Mouse (Mus musculus) limb, embryonic 15.5 days (tissue): ENCODE data around the gene Atp6v0e. TPM values are rescaled to one million over a fixed set of nuclear protein-coding genes. Genes with fewer than 3 reads are reported as not detected.
A peak's percentile ranks its signal among the peaks of the same experiment; 100 is the strongest.

Experiments used
- ATAC-seq: fragments of 200-750 bp; cut with Nextera tagmentation; 2 replicates; pipeline ENCODE4 v1.8.0; 2017; ENCODE audit warnings: low read depth, moderate TSS enrichment; ENCODE audit not compliant: insufficient number of reproducible peaks, low FRiP score, low TSS enrichment
- H3K27ac ChIP-seq: fragments of 300-500 bp; sonication (generic); 2 replicates; pipeline ENCODE4 v1.5.1; 2015; ENCODE audit warnings: moderate library complexity, mild to moderate bottlenecking, inconsistent platforms
- H3K27me3 ChIP-seq: fragments of 300-500 bp; sonication (generic); 2 replicates; pipeline ENCODE4 v1.6.1; 2015; ENCODE audit warnings: inconsistent platforms
- H3K36me3 ChIP-seq: fragments of 300-500 bp; sonication (generic); 2 replicates; pipeline ENCODE4 v1.6.1; 2015; ENCODE audit warnings: inconsistent platforms
- H3K4me1 ChIP-seq: fragments of 300-500 bp; sonication (generic); 2 replicates; pipeline ENCODE4 v1.6.1; 2015; ENCODE audit warnings: inconsistent platforms
- H3K4me2 ChIP-seq: fragments of 300-500 bp; sonication (generic); 2 replicates; pipeline ENCODE4 v1.6.1; 2015; ENCODE audit warnings: mild to moderate bottlenecking, inconsistent platforms
- H3K4me3 ChIP-seq: fragments of 300-500 bp; sonication (generic); 2 replicates; pipeline ENCODE4 v1.5.1; 2015; ENCODE audit warnings: mild to moderate bottlenecking, inconsistent platforms
- H3K9ac ChIP-seq: fragments of 300-500 bp; sonication (generic); 2 replicates; pipeline ENCODE4 v1.6.1; 2015; ENCODE audit warnings: inconsistent platforms
- H3K9me3 ChIP-seq: fragments of 300-500 bp; sonication (generic); 2 replicates; pipeline ENCODE4 v1.6.1; 2016; ENCODE audit warnings: inconsistent platforms
- WGBS: fragments of 180-500 bp; shearing (Covaris S2); methylation state at CpG from one replicate; pipeline ENCODE4 v1.1.7; 2015; 5-methylcytosine and 5-hydroxymethylcytosine counted together
- polyA plus RNA-seq: library from polyadenylated mRNA; unstranded; fragments of >200 nt; fragmentation: Nextera tagmentation; extraction: Ambion mirVana; gene quantifications from 2 replicates; pipeline ENCODE4 v1.2.1, GENCODE M21; 2015

Atp6v0e gene
- polyA plus RNA-seq, 1 experiment from 2014 or later: 248 TPM

GRCm38 (mm10) chr17:26708993-26709590 is 46.1 kb downstream of the Atp6v0e start:
- H3K9ac ChIP-seq: no peak overlapping the region
- no peak overlapping the region for H3K4me3 ChIP-seq
- no peaks in the 10 kb centered on the region for H3K9me3 ChIP-seq
- H3K36me3 ChIP-seq: no peaks in the 10 kb centered on the region
- H3K4me2 ChIP-seq: no peak overlapping the region
- 50% methylated on average over 9 of the region's 9 CpGs for WGBS
- no peak for ATAC-seq
- H3K27ac ChIP-seq: no peak overlapping the region
- H3K27me3 ChIP-seq: no peaks in the 10 kb centered on the region
- no peaks in the 10 kb centered on the region for H3K4me1 ChIP-seq

DNA sequence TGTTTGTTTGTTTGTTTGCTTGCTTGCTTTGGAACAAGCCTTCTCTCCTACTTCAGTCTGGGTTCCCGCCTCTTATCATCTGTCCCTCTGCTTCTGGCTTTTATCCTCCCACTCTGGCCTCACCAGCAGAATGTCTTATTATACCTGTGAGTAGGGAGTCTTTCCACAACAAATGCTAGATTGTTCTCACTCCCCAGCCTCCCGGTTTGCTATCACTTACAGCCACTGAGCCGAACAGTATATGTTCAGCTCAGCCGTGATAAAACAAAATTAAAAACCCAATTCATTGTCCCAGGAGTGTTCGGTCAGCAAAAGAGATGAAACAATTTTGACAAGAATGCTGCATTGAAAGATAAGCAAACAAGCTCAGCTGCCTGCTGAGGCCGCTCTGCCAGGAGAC is 47.0 kb downstream of the Atp6v0e start:
- no peak for ATAC-seq
- Histone ChIP-seq H3K4me3 (no peak overlapping the region), H3K27ac (no peak overlapping the region), H3K36me3 (no peaks in the 10 kb centered on the region), H3K4me2 (no peak overlapping the region), H3K9ac (no peak overlapping the region), H3K9me3 (no peaks in the 10 kb centered on the region), H3K4me1 (no peaks in the 10 kb centered on the region), H3K27me3 (no peaks in the 10 kb centered on the region)
- 63% methylated on average over 6 of the region's 6 CpGs for WGBS

DNA sequence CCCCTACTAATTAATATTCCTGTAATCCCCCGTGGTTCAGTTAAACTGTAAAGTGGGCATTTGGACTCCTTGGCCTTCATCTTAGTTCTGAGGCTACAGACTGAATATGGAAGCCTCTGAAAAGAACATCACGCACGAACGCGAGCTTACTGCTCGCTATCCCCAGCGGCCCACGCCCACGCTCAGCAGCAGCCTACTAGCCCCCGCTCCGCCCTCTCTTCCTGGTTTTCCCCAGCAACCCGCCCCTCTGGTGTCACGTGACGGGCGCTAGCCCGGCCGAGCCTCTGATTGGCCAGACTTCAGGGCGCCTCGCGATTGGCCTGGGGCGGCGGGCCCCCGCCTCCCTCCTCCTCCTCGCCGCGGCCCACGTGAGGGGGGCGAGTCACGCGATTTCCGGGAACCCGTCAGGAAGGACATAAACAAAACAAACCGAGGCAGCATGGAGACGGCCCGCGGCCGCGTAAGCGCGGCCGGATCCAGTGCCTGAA is 52.3 kb downstream of the Atp6v0e start, which contains the start of gene Crebrf:
TSS of gene Crebrf (plus strand) at position 380 of the 488 bp plus-strand sequence.
- H3K36me3 ChIP-seq: no peaks in the 10 kb centered on the region
- peak; percentile 81 for ATAC-seq
- peak within 1 kb of the TSS; percentile 87 for H3K27ac ChIP-seq
- peaks cover 3% of the 10 kb centered on the region; the same call in 1 of the 2 replicates for H3K4me1 ChIP-seq
- H3K4me3 ChIP-seq: peak within 1 kb of the TSS; percentile 99
- peak within 1 kb of the TSS; percentile 71 for H3K9ac ChIP-seq
- peak within 1 kb of the TSS; percentile 76 for H3K4me2 ChIP-seq
- no peaks in the 10 kb centered on the region for H3K9me3 ChIP-seq
- no peaks in the 10 kb centered on the region for H3K27me3 ChIP-seq
- WGBS: 0% methylated on average over 40 of the region's 41 CpGs

DNA sequence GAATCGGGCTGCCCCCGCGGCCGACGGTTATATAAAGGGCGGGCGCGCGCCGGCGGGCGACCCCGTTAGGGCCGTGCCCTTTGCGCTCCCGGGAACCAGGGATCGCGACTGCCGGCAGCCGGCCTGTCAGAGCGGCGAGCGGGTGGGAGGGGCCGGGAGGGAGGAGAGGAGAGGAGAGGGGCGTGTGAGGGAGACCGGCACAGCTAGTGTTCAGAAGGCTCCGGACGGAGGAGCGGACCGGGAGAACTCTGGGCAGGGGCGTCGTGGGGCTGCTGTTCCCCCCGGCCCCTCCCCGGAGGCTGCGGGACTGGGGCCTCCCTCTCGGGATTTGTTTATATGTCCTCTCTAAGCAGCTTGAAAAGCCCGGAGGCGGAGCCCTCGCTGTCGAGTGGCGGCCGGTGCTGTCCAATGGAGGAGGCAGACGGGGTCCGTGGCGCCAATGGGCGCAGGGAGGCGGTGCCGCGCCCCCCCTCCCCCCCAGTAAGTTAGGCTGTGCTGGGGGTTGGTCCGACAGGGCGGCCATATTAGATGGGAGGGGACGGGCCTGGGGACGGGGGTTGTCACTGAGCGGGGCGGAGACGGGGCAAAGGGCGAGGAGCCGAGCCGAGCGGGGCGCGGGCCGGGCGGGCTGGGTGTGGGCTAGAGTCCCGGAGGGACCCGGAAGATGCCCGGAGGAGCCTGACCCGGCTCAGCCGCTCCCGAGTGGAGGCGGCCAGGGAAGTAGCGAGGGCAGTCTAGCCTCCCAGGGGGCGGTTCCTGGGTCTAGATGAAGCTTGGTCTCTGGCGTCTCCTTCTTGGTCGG is 53.1 kb downstream of the Atp6v0e start:
- ATAC-seq: peak; percentile 98

GRCm38 (mm10) chr17:26717868-26718267 is 54.8 kb downstream of the Atp6v0e start:
- WGBS: 63% methylated on average over 2 of the region's 2 CpGs
- Histone ChIP-seq H3K27me3 (no peaks in the 10 kb centered on the region), H3K4me3 (no peak overlapping the region), H3K36me3 (no peaks in the 10 kb centered on the region), H3K4me1 (peaks cover 3% of the 10 kb centered on the region; the same call in 1 of the 2 replicates), H3K4me2 (no peak overlapping the region), H3K27ac (no peak overlapping the region), H3K9me3 (no peaks in the 10 kb centered on the region), H3K9ac (no peak overlapping the region)
- ATAC-seq: no peak

More for the DNA sequence above, 53.1 kb downstream of the Atp6v0e start:
- Histone ChIP-seq H3K4me2 (peak overlapping the region; percentile 76), H3K4me1 (peaks cover 3% of the 10 kb centered on the region; the same call in 1 of the 2 replicates), H3K36me3 (no peaks in the 10 kb centered on the region), H3K4me3 (peak overlapping the region; percentile 99), H3K27ac (peak overlapping the region; percentile 87), H3K9ac (peak overlapping the region; percentile 71), H3K9me3 (no peaks in the 10 kb centered on the region), H3K27me3 (no peaks in the 10 kb centered on the region)
- under 1% methylated on average over 64 of the region's 75 CpGs for WGBS

DNA sequence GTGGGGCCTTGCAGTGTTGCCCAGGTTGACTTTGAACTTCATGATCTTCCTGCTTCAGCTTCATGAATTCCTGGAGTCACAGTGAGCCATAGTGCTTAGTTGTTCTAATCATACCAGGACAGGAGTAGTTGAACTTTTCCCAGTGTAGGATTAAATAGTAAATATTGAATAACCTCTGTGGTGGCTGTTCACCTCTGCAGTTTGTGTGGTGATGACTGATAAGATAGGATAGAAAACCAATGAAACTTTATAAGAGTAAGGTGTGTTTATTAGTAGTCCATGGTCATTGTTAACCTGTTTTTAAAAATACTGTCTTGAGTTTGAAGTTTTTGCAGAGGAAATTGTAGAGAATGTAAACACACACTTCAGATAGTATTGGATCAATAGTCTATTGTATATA is 56.4 kb downstream of the Atp6v0e start:
- Histone ChIP-seq H3K4me2 (no peak overlapping the region), H3K4me1 (peaks cover 3% of the 10 kb centered on the region; the same call in 1 of the 2 replicates), H3K36me3 (no peaks in the 10 kb centered on the region), H3K9ac (no peak overlapping the region), H3K27me3 (no peaks in the 10 kb centered on the region), H3K4me3 (no peak overlapping the region), H3K9me3 (no peaks in the 10 kb centered on the region), H3K27ac (no peak overlapping the region)
- no peak for ATAC-seq

GRCm38 (mm10) chr17:26721802-26722201 is 58.8 kb downstream of the Atp6v0e start:
- Histone ChIP-seq H3K4me3 (no peak overlapping the region), H3K4me1 (peaks cover 2% of the 10 kb centered on the region; the same call in 1 of the 2 replicates), H3K4me2 (no peak overlapping the region), H3K36me3 (no peaks in the 10 kb centered on the region), H3K9ac (no peak overlapping the region), H3K27me3 (no peaks in the 10 kb centered on the region), H3K27ac (no peak overlapping the region), H3K9me3 (no peaks in the 10 kb centered on the region)
- no peak for ATAC-seq
- 64% methylated on average over 2 of the region's 2 CpGs for WGBS

- no peak overlapping the region for H3K4me2 ChIP-seq
- WGBS: 29% methylated on average over 1 of the region's 1 CpGs
- H3K9ac ChIP-seq: no peak overlapping the region
- H3K9me3 ChIP-seq: no peaks in the 10 kb centered on the region
- H3K36me3 ChIP-seq: no peaks in the 10 kb centered on the region
- H3K4me3 ChIP-seq: no peak overlapping the region
- no peak overlapping the region for H3K27ac ChIP-seq
- ATAC-seq: no peak
- H3K27me3 ChIP-seq: no peaks in the 10 kb centered on the region
- H3K4me1 ChIP-seq: no peaks in the 10 kb centered on the region
These were observed 61.8 kb downstream of the Atp6v0e start for GRCm38 (mm10) chr17:26724790-26725189.

- Histone ChIP-seq H3K4me3 (no peak overlapping the region), H3K4me2 (no peak overlapping the region), H3K36me3 (no peaks in the 10 kb centered on the region), H3K4me1 (no peaks in the 10 kb centered on the region), H3K9me3 (no peaks in the 10 kb centered on the region), H3K27ac (no peak overlapping the region), H3K9ac (no peak overlapping the region), H3K27me3 (no peaks in the 10 kb centered on the region)
- 86% methylated on average over 1 of the region's 1 CpGs for WGBS
- ATAC-seq: no peak
These were observed 63.6 kb downstream of the Atp6v0e start for GRCm38 (mm10) chr17:26726674-26727073.

DNA sequence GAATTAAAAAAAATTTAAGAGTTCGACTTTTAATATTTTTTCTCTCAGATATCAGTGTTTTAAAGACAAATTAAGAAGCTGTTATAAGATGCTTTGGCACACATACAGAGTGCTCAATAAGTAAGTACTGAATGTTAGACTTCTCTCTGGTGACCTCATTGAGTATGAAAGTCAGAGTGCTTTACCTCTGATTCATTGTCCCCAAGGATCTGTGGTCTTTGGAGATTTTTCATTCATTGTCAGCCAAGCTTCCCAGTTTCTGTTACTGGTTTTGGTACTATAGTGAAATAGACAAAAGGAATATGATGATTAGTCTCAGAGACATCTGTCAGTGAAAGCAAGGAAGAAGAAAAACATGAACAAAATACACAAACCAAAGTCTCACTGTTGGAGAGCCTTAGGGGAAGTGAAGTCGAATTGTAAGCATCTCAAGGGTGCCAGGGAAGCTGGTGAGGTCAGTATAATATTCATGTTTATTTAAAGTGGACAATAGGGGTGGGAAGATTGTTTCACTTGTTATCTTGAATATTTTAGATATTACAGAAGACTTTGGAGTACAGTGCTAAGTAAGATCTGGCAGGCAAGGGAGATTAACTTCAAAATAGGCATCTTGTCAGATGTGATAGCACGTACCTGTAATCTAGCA is 64.2 kb downstream of the Atp6v0e start:
- no peak overlapping the region for H3K4me3 ChIP-seq
- no peaks in the 10 kb centered on the region for H3K9me3 ChIP-seq
- no peak for ATAC-seq
- no peaks in the 10 kb centered on the region for H3K27me3 ChIP-seq
- no peaks in the 10 kb centered on the region for H3K4me1 ChIP-seq
- H3K4me2 ChIP-seq: no peak overlapping the region
- no peak overlapping the region for H3K27ac ChIP-seq
- no peak overlapping the region for H3K9ac ChIP-seq
- 64% methylated on average over 3 of the region's 3 CpGs for WGBS
- H3K36me3 ChIP-seq: no peaks in the 10 kb centered on the region

DNA sequence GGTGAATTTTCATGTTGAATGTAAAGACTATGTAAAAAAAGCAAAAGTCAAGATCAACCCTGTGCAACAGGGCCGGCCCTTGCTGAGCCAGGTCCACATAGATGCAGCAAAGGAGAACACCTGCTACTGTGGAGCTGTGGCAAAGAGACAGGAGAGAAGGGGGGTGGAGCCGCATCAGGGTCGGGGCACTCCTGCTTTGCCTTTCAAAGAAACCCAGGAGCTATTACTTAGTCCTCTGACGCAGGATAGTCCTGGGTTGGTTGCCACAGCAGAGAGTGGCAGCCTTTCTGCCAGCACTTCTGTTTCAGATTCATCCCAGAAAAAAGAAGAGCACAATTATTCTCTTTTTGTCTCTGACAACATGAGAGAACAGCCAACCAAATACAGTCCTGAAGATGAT is 79.5 kb downstream of the Atp6v0e start:
- no peak for ATAC-seq

GRCm38 (mm10) chr17:26743294-26743693 is 80.3 kb downstream of the Atp6v0e start:
- 63% methylated on average over 1 of the region's 1 CpGs for WGBS
- ATAC-seq: no peak
- H3K27ac ChIP-seq: no peak overlapping the region
- peaks cover 11% of the 10 kb centered on the region; the same call in 1 of the 2 replicates for H3K36me3 ChIP-seq
- no peaks in the 10 kb centered on the region for H3K4me1 ChIP-seq
- no peak overlapping the region for H3K4me3 ChIP-seq
- H3K27me3 ChIP-seq: no peaks in the 10 kb centered on the region
- H3K4me2 ChIP-seq: no peak overlapping the region
- no peaks in the 10 kb centered on the region for H3K9me3 ChIP-seq
- no peak overlapping the region for H3K9ac ChIP-seq

More for the DNA sequence above, 79.5 kb downstream of the Atp6v0e start:
- 48% methylated on average over 4 of the region's 4 CpGs for WGBS
- Histone ChIP-seq H3K9ac (no peak overlapping the region), H3K4me3 (no peak overlapping the region), H3K36me3 (peaks cover 11% of the 10 kb centered on the region; the same call in 1 of the 2 replicates), H3K27ac (no peak overlapping the region), H3K27me3 (no peaks in the 10 kb centered on the region), H3K4me2 (no peak overlapping the region), H3K4me1 (no peaks in the 10 kb centered on the region), H3K9me3 (no peaks in the 10 kb centered on the region)
